Mouse (Mus musculus): ENCODE measurements around the gene 1700066M21Rik. TPM values are rescaled to one million over a fixed set of nuclear protein-coding genes. Genes with fewer than 3 reads are reported as not detected.

1700066M21Rik gene
- total RNA-seq (2015; ENCODE audit: low replicate concordance) (14.7 and 20.2 TPM in 2 replicates), total RNA-seq (2017; ENCODE audit: low replicate concordance) (12.6 and 16.7 TPM in 2 replicates)

- peak; percentile 99 for ATAC-seq (replicated peaks; ENCODE audit: low FRiP score, poor library complexity, severe bottlenecking)
These were observed at the start of gene 1700066M21Rik for GRCm38 (mm10) chr1:57377376-57378341. Gene 1700066M21Rik (plus strand): TSS chr1:57377620.

DNA sequence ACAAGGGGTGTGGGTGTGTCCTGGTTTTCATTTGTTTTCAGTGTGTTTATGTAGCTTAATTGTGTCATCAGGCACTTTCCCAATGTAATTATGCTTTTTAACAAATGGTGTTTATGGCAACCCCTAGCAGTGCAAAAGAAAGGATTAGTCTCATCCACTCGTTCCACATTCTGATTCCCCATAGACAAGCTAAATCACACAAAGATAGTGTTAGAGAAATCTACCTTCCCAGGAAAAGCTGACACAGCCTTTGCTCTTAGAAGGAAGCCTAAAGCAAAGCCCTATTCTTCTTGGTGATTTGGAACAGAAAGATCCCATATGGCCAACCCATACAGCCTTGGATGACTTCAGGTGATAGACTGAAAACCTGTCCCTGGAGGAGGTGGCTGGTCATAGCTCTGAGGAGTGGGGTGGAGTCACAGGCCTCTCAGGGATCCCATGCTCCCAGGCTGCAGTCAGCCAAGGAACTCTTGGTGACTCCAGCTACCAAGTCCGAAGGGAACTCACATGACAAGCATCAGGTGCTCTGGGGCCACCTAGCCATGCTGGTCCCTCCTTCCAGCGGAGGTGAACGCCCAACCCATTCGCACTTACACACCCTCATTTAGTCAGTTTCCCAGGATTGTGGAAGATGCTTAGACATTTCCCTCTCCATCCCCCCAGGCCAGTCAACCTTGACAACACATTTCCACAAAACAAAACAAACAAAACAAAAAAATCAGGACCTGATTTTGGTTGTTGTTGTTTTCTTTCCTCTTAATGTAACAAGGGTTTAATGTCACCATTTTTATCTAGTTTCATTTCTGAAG, 47.9 kb upstream of the 1700066M21Rik start:
- no peak for ATAC-seq (replicated peaks; ENCODE audit: low FRiP score, poor library complexity, severe bottlenecking)

DNA sequence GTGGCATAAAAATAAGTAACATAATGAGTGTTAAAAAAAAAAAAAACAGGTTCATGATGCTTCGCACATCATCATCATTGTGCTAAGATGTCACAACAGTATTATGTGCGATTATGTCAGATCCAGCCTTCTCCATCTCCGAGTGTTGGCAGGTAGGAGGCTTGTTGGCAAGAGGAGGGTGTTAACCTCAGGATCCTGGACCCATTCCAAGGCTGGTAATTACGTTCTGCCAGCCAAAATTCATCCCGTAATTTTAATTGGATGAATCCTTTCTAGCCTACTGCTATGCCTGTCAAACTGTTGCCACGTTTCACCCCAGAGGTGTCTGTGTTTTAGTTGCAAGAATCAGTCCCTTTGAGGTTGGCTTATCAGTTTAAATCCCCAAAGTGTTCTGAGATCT, 47.2 kb upstream of the 1700066M21Rik start:
- no peak for ATAC-seq (replicated peaks; ENCODE audit: low FRiP score, poor library complexity, severe bottlenecking)

GRCm38 (mm10) chr1:57332040-57332439, 45.4 kb upstream of the 1700066M21Rik start:
- no peak for ATAC-seq (replicated peaks; ENCODE audit: low FRiP score, poor library complexity, severe bottlenecking)

DNA sequence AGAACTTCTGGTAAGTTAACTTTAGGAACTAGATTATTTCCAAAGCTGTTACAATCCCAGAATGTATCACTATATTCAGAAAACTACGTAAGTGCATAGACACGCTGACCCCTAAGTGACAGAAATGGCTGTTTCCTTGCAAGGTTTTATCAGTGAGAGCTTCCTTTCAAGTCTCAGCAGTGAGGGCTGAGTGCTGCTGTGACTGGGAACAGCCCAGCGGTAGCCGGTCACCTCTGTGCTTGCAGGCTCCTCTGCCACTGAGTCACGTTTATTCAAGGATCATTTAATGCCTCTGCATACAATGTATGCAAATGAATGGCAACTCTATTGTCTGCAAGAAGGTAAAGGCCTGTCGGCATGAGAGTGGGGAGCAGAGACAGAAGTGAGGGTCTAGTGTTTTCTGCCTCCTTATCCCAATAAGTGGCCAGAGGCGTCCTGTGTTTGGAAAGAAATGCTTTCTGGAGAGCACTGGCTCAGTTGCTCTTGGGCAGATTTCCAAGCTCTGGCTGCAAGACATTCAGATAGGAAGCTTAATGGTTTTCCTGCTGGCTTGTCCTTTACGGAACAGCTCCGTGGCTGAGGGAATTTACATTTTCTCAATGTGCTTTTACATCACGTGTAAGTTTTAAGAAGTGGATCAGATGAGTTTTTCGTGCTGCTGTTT, 43.7 kb upstream of the 1700066M21Rik start:
- ATAC-seq (replicated peaks; ENCODE audit: low FRiP score, poor library complexity, severe bottlenecking) = no peak

- ATAC-seq (replicated peaks; ENCODE audit: low FRiP score, poor library complexity, severe bottlenecking) = no peak
These were observed 42.2 kb upstream of the 1700066M21Rik start for GRCm38 (mm10) chr1:57335200-57335599.

GRCm38 (mm10) chr1:57339156-57339796, 38.1 kb upstream of the 1700066M21Rik start:
- ATAC-seq (replicated peaks; ENCODE audit: low FRiP score, poor library complexity, severe bottlenecking) = no peak

- ATAC-seq (replicated peaks; ENCODE audit: low FRiP score, poor library complexity, severe bottlenecking) = no peak
These were observed 36.2 kb upstream of the 1700066M21Rik start for GRCm38 (mm10) chr1:57341197-57341596.

- ATAC-seq (replicated peaks; ENCODE audit: low FRiP score, poor library complexity, severe bottlenecking) = no peak
These were observed 29.9 kb upstream of the 1700066M21Rik start for GRCm38 (mm10) chr1:57347487-57347886.

- ATAC-seq (replicated peaks; ENCODE audit: low FRiP score, poor library complexity, severe bottlenecking) = no peak
These were observed 25.5 kb upstream of the 1700066M21Rik start for GRCm38 (mm10) chr1:57351941-57352340.

GRCm38 (mm10) chr1:57358546-57358945, 18.9 kb upstream of the 1700066M21Rik start:
- no peak for ATAC-seq (replicated peaks; ENCODE audit: low FRiP score, poor library complexity, severe bottlenecking)

DNA sequence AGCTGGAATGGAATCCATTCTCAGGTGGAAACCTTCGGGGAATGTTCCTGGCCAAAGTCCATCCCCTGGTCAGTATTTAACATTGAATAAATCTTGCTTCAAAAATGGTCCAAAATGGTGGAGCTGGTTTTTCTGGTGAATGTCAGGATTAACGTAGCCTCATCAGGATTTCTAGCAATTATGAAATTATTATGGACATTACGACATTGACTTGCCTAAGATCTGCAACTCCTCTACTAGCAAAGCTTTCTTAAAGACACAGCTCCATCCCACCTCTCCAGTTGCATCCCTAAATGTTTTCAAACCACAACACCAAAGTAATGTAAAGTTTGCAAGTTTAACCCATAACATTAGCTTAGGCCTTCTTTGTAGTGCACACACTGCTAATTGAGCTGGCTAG, 10.0 kb upstream of the 1700066M21Rik start:
- ATAC-seq (replicated peaks; ENCODE audit: low FRiP score, poor library complexity, severe bottlenecking) = no peak

- no peak for ATAC-seq (replicated peaks; ENCODE audit: low FRiP score, poor library complexity, severe bottlenecking)
These were observed 8.3 kb upstream of the 1700066M21Rik start for GRCm38 (mm10) chr1:57369111-57369510.

DNA sequence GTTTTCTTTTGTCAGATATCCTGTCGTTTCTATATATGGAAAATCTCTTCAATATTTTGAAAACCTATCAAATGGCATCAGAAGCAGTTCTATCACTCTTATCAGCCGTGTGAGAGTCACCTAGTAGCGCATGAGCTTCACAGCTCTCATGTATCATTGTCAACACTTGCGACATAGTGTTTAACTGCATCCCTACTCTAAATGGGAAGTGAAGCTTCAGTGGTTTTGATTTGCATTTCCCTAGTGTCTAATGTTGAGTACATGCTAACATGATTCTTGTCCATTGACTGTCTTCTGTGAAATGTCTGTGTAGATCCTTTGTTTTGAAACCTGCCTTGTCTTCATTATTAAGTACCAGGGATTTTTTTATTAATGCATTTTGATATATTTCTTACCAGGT, 7.0 kb upstream of the 1700066M21Rik start:
- no peak for ATAC-seq (replicated peaks; ENCODE audit: low FRiP score, poor library complexity, severe bottlenecking)

DNA sequence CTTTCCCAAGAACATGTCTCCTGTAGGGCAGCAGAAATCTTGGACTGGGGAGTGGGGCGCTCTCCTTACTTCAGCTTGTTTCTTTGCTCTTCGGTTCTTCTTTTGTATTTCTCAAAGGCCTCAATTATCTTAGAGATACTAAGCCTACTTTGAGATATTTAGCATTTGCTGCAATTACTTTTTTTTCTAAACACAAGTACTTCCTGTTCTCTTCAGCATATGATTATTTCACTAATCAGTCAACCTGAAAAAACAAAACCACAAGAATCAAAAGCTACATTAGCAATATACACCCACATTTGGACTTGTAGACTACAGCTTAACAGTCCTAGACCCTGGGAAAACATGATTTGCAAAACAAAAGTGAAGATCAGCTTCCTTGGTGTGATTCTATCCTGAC, 2.1 kb upstream of the 1700066M21Rik start:
- no peak for ATAC-seq (replicated peaks; ENCODE audit: low FRiP score, poor library complexity, severe bottlenecking)

GRCm38 (mm10) chr1:57376806-57377205, 614 bp upstream of the 1700066M21Rik start:
- ATAC-seq (replicated peaks; ENCODE audit: low FRiP score, poor library complexity, severe bottlenecking) = 0 out of 2 replicates have a peak, but pooled peaks have one; percentile 44

DNA sequence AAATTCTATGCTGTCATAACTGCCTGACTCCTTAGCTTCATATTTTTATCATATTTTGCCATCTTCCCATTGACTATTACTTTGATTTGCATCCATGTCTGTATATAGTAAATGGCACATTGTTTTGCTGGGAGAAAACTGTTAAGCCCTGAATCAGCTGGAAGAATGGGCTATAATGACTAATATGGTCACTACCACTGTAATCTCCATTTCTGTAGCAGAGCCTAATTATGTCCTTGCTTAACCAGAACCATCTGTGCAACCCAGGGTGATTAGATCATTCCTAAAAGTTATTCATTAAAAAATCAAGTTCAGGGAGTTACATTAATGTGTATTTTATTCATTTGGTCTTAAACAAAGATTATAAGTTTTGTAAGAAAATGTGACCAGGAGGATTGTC, 9.1 kb downstream of the 1700066M21Rik start:
- no peak for ATAC-seq (replicated peaks; ENCODE audit: low FRiP score, poor library complexity, severe bottlenecking)

GRCm38 (mm10) chr1:57387876-57388275, 10.5 kb downstream of the 1700066M21Rik start:
- ATAC-seq (replicated peaks; ENCODE audit: low FRiP score, poor library complexity, severe bottlenecking) = no peak

GRCm38 (mm10) chr1:57388402-57389155, 11.2 kb downstream of the 1700066M21Rik start:
- ATAC-seq (replicated peaks; ENCODE audit: low FRiP score, poor library complexity, severe bottlenecking) = no peak
